Mouse (Mus musculus) kidney, embryonic 16.5 days (tissue): Measurements from ENCODE around the gene Egr4. TPM values are rescaled to one million over a fixed set of nuclear protein-coding genes. Genes with fewer than 3 reads are reported as not detected.

Source experiments
- ATAC-seq: fragments of 200-750 bp; cut with Nextera tagmentation; 2 replicates; pipeline ENCODE4 v1.8.0; 2017; ENCODE audit warnings: moderate TSS enrichment; ENCODE audit not compliant: low FRiP score, low TSS enrichment
- H3K27ac ChIP-seq: fragments of 300-500 bp; sonication (generic); 2 replicates; pipeline ENCODE4 v1.5.1; 2014; ENCODE audit warnings: low read length
- H3K27me3 ChIP-seq: fragments of 300-500 bp; sonication (generic); 2 replicates; pipeline ENCODE4 v1.6.1; 2014; ENCODE audit warnings: low read length, control low read depth, mixed read lengths; ENCODE audit not compliant: insufficient read depth
- H3K36me3 ChIP-seq: fragments of 300-500 bp; sonication (generic); 2 replicates; pipeline ENCODE4 v1.6.1; 2014; ENCODE audit warnings: low read length, control low read depth, mixed read lengths; ENCODE audit not compliant: insufficient read depth
- H3K4me1 ChIP-seq: fragments of 300-500 bp; sonication (generic); 2 replicates; pipeline ENCODE4 v1.6.1; 2014; ENCODE audit warnings: low read length, control low read depth, mixed read lengths; ENCODE audit not compliant: insufficient read depth
- H3K4me2 ChIP-seq: fragments of 300-500 bp; sonication (generic); replicated peaks from 2 replicates; pipeline ENCODE4 v1.6.1; 2014; ENCODE audit warnings: low read depth, low read length
- H3K4me3 ChIP-seq: fragments of 300-500 bp; sonication (generic); 2 replicates; pipeline ENCODE4 v1.5.1; 2014; ENCODE audit warnings: mild to moderate bottlenecking, low read length
- H3K9ac ChIP-seq: fragments of 300-500 bp; sonication (generic); replicated peaks from 2 replicates; pipeline ENCODE4 v1.6.1; 2014; ENCODE audit warnings: low read length
- H3K9me3 ChIP-seq: fragments of 300-500 bp; sonication (generic); 2 replicates; pipeline ENCODE4 v1.6.1; 2016; ENCODE audit warnings: low read length, control low read depth
- WGBS: fragments of 180-500 bp; shearing (Covaris S2); extraction: QIAGEN DNeasy Blood & Tissue Kit; methylation state at CpG from one replicate; pipeline ENCODE4 v1.1.7; 2014; 5-methylcytosine and 5-hydroxymethylcytosine counted together
- polyA plus RNA-seq: library from polyadenylated mRNA; unstranded; fragments of >200 nt; fragmentation: Nextera tagmentation; extraction: Ambion mirVana; gene quantifications from 2 replicates; pipeline ENCODE4 v1.2.1, GENCODE M21; 2015

Egr4 gene
- polyA plus RNA-seq, 1 experiment from 2014 or later = 0.07 TPM

GRCm38 (mm10) chr6:85479979-85480378 lies 33.4 kb downstream of the Egr4 start:
- peaks cover 42% of the 10 kb centered on the region for H3K27me3 ChIP-seq

GRCm38 (mm10) chr6:85478416-85478815 lies 35.0 kb downstream of the Egr4 start:
- WGBS = 44% methylated on average over 14 of the region's 14 CpGs
- Histone ChIP-seq H3K9me3 (no peaks in the 10 kb centered on the region), H3K4me1 (peaks cover 5% of the 10 kb centered on the region; the same call in 1 of the 2 replicates), H3K4me2 (no peak overlapping the region), H3K9ac (no peak overlapping the region), H3K27me3 (peaks cover 26% of the 10 kb centered on the region), H3K4me3 (no peak overlapping the region), H3K36me3 (no peaks in the 10 kb centered on the region), H3K27ac (no peak overlapping the region)
- no peak for ATAC-seq

More at GRCm38 (mm10) chr6:85479979-85480378, 33.4 kb downstream of the Egr4 start:
- H3K36me3 ChIP-seq = no peaks in the 10 kb centered on the region
- H3K9me3 ChIP-seq = no peaks in the 10 kb centered on the region
- 81% methylated on average over 5 of the region's 5 CpGs for WGBS
- H3K4me1 ChIP-seq = peaks cover 13% of the 10 kb centered on the region; the same call in 1 of the 2 replicates
- no peak for ATAC-seq
- H3K9ac ChIP-seq = no peak overlapping the region
- H3K4me2 ChIP-seq = no peak overlapping the region
- H3K4me3 ChIP-seq = no peak overlapping the region
- no peak overlapping the region for H3K27ac ChIP-seq

DNA sequence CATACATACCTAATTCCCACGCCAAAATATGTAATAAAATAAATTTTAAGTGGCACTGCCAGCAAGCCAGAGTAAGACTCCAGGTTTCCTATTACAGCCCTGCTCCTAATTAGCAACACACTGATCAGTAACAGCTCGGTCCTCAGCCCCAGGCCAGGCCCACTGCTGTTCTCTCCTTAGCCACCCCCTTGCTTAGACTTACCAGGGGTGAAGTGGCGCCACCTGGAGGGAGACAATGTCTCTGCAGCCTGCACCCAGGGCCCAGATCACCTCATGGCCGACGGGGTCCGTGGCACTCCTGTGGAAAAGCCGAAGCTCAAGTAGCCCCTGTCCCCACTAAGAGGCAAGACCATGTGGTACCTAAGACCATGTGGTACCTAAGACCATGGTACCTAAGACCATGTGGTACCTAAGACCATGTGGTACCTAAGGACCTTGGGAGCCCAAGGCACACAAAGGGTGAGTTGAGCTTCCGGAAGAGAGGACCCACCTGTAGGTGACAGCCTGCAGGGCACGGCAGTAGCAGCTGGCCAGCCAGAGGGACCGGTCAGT lies 35.9 kb downstream of the Egr4 start:
- Histone ChIP-seq H3K4me3 (no peak overlapping the region), H3K9me3 (no peaks in the 10 kb centered on the region), H3K9ac (no peak overlapping the region), H3K4me1 (peaks cover 5% of the 10 kb centered on the region; the same call in 1 of the 2 replicates), H3K36me3 (no peaks in the 10 kb centered on the region), H3K27ac (no peak overlapping the region), H3K4me2 (no peak overlapping the region), H3K27me3 (peaks cover 18% of the 10 kb centered on the region)
- ATAC-seq = no peak
- WGBS = 36% methylated on average over 10 of the region's 10 CpGs

DNA sequence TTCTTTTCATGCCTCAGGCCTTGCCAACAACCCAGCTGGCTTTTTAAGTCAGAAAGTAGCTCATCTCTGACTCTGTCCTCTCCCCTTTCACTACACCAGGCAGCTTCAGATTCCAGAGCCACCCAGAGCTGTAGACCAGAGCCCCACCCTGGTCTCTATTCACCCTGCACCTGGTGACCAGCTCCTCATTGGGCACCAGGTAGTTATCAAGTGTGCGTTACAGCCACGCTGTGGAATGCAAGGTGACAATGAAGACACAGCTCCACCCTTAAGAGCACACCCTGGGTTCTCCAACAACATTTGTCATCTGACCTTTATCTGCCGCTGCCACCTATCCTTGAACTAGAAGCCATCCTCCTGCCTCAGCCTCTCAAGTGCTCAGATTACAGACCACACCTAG lies 37.8 kb downstream of the Egr4 start:
- no peak overlapping the region for H3K4me3 ChIP-seq
- H3K4me2 ChIP-seq = no peak overlapping the region
- H3K27me3 ChIP-seq = peaks cover 9% of the 10 kb centered on the region
- H3K36me3 ChIP-seq = no peaks in the 10 kb centered on the region
- H3K9ac ChIP-seq = no peak overlapping the region
- H3K9me3 ChIP-seq = no peaks in the 10 kb centered on the region
- no peak overlapping the region for H3K27ac ChIP-seq
- 79% methylated on average over 3 of the region's 3 CpGs for WGBS
- ATAC-seq = no peak
- H3K4me1 ChIP-seq = no peaks in the 10 kb centered on the region

DNA sequence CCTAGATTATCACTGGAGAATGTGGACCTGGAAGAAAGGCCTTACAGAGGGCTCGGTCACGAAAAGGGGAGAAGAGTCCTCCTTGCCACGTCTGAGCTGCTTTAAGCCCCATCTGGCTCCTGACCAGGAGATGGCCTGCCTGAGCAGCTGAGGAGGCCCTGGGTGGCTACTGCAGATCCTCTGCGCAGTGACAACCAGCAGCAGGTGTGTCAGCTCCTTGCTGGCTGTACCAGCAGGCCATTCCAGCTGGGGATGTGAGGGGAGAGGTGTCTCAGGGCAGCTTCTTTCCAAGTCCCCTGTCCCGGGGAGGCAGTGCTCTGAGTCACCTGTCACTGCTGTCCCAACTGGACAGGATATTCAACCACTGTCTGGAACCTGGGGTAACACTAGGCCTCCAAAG lies 40.8 kb downstream of the Egr4 start:
- H3K9ac ChIP-seq = no peak overlapping the region
- no peak overlapping the region for H3K27ac ChIP-seq
- 56% methylated on average over 5 of the region's 5 CpGs for WGBS
- no peak for ATAC-seq
- H3K4me1 ChIP-seq = no peaks in the 10 kb centered on the region
- H3K9me3 ChIP-seq = no peaks in the 10 kb centered on the region
- H3K4me3 ChIP-seq = no peak overlapping the region
- H3K27me3 ChIP-seq = no peaks in the 10 kb centered on the region; the same call in 1 of the 2 replicates
- no peak overlapping the region for H3K4me2 ChIP-seq
- peaks cover 23% of the 10 kb centered on the region for H3K36me3 ChIP-seq

GRCm38 (mm10) chr6:85471962-85472361 lies 41.4 kb downstream of the Egr4 start:
- ATAC-seq = no peak
- Histone ChIP-seq H3K36me3 (peaks cover 29% of the 10 kb centered on the region), H3K4me3 (no peak overlapping the region), H3K27me3 (no peaks in the 10 kb centered on the region), H3K9ac (no peak overlapping the region), H3K4me1 (no peaks in the 10 kb centered on the region), H3K27ac (no peak overlapping the region), H3K4me2 (no peak overlapping the region), H3K9me3 (no peaks in the 10 kb centered on the region)
- WGBS = 62% methylated on average over 8 of the region's 8 CpGs

DNA sequence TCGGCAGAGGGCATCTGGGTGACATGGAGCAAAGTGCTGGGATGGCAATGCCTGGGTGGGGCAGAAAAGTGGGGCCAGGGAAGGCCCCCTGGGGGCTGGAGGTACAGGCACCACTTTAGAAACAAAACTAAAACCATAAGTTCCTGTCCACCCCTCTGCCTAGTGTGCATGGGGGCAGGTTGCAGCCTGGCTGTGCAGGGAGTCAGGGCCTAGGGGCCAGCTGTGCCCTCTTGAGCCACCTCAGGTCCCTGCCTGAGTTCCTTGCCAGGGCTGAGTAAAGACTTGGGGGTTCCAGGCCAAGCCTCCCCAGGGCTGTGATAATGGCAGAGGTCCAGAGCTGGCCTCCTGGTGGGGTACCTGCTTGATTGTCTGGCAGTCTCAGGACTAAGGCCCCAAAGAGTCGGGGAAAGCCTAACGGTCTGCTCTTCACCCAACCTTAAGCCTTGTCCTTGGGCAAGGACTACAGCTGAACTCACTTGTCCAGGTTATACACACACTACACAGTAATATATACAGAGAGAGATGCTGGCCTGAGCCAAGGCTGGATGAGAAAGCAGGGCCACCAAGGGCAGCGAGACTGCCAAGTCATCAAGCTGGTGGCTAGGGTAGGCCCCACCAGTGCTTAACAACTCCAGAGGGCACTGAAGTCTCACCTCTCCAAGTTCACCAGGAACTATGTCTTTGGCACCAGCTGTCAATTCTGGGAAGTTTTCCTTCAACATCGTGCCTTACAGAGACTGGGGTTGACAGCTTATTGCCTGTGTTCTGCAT lies 43.5 kb downstream of the Egr4 start:
- no peaks in the 10 kb centered on the region for H3K27me3 ChIP-seq
- no peaks in the 10 kb centered on the region for H3K9me3 ChIP-seq
- peak; percentile 49; the same call in 1 of the 2 replicates for ATAC-seq
- no peak overlapping the region for H3K27ac ChIP-seq
- peaks cover 50% of the 10 kb centered on the region for H3K36me3 ChIP-seq
- no peak overlapping the region for H3K4me3 ChIP-seq
- WGBS = 71% methylated on average over 5 of the region's 5 CpGs
- H3K4me2 ChIP-seq = no peak overlapping the region
- H3K9ac ChIP-seq = no peak overlapping the region
- H3K4me1 ChIP-seq = no peaks in the 10 kb centered on the region

GRCm38 (mm10) chr6:85465381-85465780 lies 48.0 kb downstream of the Egr4 start:
- ATAC-seq = no peak

More at GRCm38 (mm10) chr6:85465381-85465780, 48.0 kb downstream of the Egr4 start:
- H3K4me3 ChIP-seq = no peak overlapping the region
- H3K4me1 ChIP-seq = no peaks in the 10 kb centered on the region
- no peak overlapping the region for H3K27ac ChIP-seq
- H3K27me3 ChIP-seq = no peaks in the 10 kb centered on the region
- no peak overlapping the region for H3K4me2 ChIP-seq
- H3K9me3 ChIP-seq = no peaks in the 10 kb centered on the region
- H3K9ac ChIP-seq = no peak overlapping the region
- H3K36me3 ChIP-seq = peaks cover 90% of the 10 kb centered on the region
